Mouse (Mus musculus) adipose tissue, adult 10 weeks (tissue): ENCODE data around the gene Mef2a. TPM values are rescaled to one million over a fixed set of nuclear protein-coding genes. Genes with fewer than 3 reads are reported as not detected.

Experiments
- polyA plus RNA-seq: library from polyadenylated mRNA; stranded (reverse); fragments of 350-450 nt; fragmentation: Illumina TruSeq; extraction: RNeasy Lipid Tissue Mini Kit (QIAGEN cat#74804); gene quantifications from one replicate; pipeline ENCODE4 v1.2.3, GENCODE M21; 2014; ENCODE audit warnings: low read depth, low replicate concordance

The Mef2a gene
- polyA plus RNA-seq, result 56.2 TPM

DNA sequence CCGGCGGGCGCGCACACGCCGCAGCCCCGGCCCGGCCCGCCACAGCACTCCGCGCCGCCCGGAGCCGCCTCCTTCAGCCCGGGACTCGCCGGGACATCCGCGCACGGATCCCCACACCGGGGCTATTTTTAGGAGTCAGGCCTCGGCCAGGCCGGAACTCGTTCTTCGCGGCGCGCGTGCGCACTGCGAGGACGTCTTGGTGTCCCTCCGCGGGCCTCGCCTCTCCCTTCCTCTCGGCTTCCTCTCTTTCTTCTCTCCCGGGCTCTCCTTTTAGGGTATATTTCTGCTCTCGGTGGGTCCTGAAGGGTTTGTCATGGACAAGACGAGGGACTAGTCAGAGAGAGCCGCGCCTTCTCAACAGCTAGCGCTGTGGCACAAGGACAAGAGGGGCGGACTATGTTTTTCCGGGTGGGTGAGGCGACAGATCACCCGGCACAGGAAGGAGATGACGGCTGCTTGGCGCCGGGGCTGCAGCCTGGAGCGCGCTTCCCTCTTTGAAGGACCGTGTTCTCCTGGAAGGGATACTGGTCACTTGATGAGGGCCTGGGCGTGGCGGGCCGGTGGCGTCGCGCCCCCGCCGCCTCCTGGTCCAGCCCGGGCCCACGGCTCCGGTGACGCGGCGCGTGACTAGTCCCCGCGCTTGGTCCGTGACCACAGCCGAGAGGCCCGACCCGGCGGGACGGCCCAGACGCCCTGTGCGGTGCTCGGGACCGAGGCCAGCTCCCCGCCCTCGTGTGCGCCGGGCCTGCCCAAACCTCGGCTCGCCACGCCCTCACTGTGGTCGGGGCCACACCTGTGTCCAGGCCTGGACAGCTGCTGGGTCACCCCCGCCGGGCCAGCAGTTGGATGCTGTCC lies at the start of gene Mef2a:
Mef2a (minus strand) TSS at position 130 of the 855 bp plus-strand sequence.

DNA sequence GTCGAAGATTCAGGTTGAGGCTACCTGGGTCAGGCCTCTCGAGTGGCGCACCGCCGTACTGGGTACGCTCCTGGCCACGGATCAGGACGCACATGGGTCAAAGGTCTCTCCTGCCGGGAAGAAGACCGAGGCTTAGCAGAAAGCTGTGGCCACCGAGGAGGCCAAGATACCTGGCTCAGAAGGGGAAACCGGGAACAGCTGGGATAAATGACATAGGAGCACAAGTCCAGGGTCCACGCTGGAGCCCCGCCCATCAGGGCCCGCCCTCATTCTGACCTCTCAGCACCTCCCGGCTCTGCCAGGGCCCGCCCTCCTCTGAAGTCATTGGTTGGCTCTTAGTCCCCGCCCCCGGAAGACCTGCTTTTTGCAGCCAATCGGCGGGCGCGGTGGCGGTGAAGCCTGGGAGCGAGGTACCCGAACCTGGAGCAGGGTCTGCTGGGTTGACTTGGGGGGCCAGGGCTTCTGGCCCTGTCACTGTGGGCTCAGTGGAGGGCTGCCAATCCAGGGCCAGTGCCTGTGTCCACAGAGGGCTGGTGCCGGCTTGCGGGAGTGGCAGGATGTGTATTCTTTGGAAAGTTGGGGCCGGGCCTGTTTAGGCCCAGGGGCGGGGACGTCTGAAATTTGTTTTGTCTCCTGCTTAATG lies 150.3 kb downstream of the Mef2a start, which contains the start of gene Lysmd4:
Lysmd4 (plus strand) TSS at position 325 of the 643 bp plus-strand sequence.

Other genes starting within 250 kb of the Mef2a start
- 10.9 TPM for gene Lysmd4, start 150.3 kb downstream of the Mef2a start, polyA plus RNA-seq